Mouse (Mus musculus) ES-Bruce4 (cell line): ENCODE measurements at regions not wholly inside any gene's neighbourhood (a gene's known extent, or its start where the extent isn't known, plus 50 kb on each side); places are given as distances from the start of the nearest gene placed in this dataset.

Source experiments
- CTCF ChIP-seq: IDR thresholded peaks from one replicate; pipeline ENCODE4 v1.8.1; 2011; ENCODE audit warnings: low read depth, low read length
- POLR2A ChIP-seq: IDR thresholded peaks from one replicate; pipeline ENCODE4 v1.8.1; 2011; ENCODE audit warnings: low read length; ENCODE audit not compliant: insufficient read depth

DNA sequence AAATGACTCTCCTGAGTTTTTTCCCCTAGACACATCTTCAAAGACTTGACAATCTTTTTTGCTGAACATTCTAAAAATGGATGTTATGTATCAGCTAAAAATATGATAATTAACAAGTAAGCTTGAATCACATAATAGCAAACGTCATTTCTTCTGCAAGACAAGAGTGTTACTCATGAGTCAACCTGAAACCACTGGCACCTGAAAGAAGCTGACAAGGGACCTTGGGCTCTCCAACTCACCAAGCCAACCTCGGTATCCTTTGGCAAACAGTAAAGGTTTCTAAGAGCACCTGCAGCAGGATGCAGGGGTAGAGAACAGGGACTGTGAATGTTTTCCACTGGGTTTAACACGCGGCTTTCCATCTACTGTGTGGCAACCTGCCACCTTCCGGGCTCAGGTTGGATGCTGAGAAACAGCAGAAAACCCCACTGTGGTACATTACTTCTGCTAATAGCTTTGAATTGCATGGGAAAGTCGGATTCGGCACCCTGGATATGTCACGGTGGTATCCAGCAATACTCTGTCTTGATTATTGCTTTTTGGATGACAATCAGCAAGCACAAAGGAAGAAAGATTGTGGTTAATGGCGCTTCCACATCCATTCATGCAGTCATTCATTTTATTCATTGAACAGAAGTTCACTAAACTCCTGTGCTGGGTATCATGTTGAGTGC lies 305.9 kb downstream of the Lpin1 start:
- TF ChIP-seq CTCF, result no peak
- no peak for TF ChIP-seq POLR2A
